Mouse (Mus musculus): ENCODE measurements around the gene Plekhh3. TPM values are rescaled to one million over a fixed set of nuclear protein-coding genes. Genes with fewer than 3 reads are reported as not detected.

The Plekhh3 gene
- polyA plus RNA-seq, 1 experiment from 2014 or later: 23.5 TPM

GRCm38 (mm10) chr11:101174851-101175628, 3.9 kb upstream of the Plekhh3 start, which contains the start of gene Ccr10:
TSS of gene Ccr10 (minus strand) at chr11:101175443.
- no peaks in the 10 kb centered on the region for H3K9me3 ChIP-seq
- H3K4me3 ChIP-seq (replicated peaks): peak within 1 kb of the TSS; percentile 41
- peaks cover 45% of the 10 kb centered on the region for H3K4me1 ChIP-seq
- peaks cover 27% of the 10 kb centered on the region for H3K27me3 ChIP-seq (replicated peaks)
- no peak for ATAC-seq (ENCODE audit: insufficient read depth, low FRiP score, low read depth)
- H3K27ac ChIP-seq: no peak within 1 kb of the TSS
- peak within 1 kb of the TSS; percentile 81 for H3K4me2 ChIP-seq
- H3K36me3 ChIP-seq: no peaks in the 10 kb centered on the region
- no peak within 1 kb of the TSS for H3K9ac ChIP-seq
- WGBS: 20% methylated on average over 14 of the region's 14 CpGs

- Histone ChIP-seq H3K27me3 (replicated peaks) (peaks cover 27% of the 10 kb centered on the region), H3K27ac (no peak overlapping the region), H3K36me3 (no peaks in the 10 kb centered on the region), H3K9me3 (no peaks in the 10 kb centered on the region), H3K9ac (no peak overlapping the region), H3K4me1 (peaks cover 46% of the 10 kb centered on the region), H3K4me3 (replicated peaks) (peak overlapping the region; percentile 41), H3K4me2 (peak overlapping the region; percentile 81)
- no peak for ATAC-seq (ENCODE audit: insufficient read depth, low FRiP score, low read depth)
- WGBS: 31% methylated on average over 9 of the region's 9 CpGs
These were observed 3.2 kb upstream of the Plekhh3 start for GRCm38 (mm10) chr11:101174389-101174745.

DNA sequence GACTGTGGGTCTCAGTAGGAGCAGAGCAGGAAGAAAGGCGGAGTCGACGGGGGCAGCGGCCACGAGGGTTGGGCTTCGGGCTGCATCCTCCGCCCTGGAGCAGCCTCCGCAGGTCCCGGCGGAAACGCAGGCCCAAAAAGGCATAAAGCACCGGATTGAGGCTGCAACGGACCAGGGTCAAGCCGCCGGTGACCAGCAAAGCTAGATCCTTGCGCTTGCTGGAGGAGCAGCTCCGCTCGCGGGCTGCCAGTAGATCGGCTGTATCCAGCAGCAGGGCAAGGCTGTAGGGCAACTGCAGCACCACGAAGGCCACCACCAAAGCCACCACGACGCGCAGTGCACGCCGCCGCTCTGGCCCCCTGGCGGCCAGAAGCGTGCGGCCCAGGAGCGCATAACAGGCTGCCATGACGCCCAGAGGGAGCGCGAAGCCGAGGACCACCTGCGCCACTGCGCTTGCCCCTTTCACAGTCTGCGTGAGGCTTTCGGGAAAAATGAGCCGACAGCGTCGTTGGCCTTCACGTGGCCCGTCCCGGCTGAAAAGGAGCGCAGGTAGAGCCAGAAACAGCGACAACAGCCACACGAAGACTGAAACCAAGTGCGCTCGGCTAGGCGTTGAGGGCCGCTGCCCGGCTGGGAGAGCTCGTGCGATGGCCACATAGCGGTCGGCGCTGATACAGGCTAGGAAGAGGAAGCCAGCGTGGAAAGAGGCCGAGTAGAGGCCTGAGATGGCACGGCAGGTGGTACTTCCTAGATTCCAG, 2.7 kb upstream of the Plekhh3 start:
- 2% methylated on average over 61 of the region's 61 CpGs for WGBS
- ATAC-seq (ENCODE audit: insufficient read depth, low FRiP score, low read depth): peak; percentile 21; the same call in 1 of the 2 replicates
- peak overlapping the region; percentile 87 for H3K27ac ChIP-seq
- peak overlapping the region; percentile 41 for H3K4me3 ChIP-seq (replicated peaks)
- H3K9ac ChIP-seq: peak overlapping the region; percentile 14; the same call in 1 of the 2 replicates
- H3K27me3 ChIP-seq (replicated peaks): peaks cover 26% of the 10 kb centered on the region
- peaks cover 52% of the 10 kb centered on the region for H3K4me1 ChIP-seq
- no peaks in the 10 kb centered on the region for H3K36me3 ChIP-seq
- H3K4me2 ChIP-seq: peak overlapping the region; percentile 81
- no peaks in the 10 kb centered on the region for H3K9me3 ChIP-seq

DNA sequence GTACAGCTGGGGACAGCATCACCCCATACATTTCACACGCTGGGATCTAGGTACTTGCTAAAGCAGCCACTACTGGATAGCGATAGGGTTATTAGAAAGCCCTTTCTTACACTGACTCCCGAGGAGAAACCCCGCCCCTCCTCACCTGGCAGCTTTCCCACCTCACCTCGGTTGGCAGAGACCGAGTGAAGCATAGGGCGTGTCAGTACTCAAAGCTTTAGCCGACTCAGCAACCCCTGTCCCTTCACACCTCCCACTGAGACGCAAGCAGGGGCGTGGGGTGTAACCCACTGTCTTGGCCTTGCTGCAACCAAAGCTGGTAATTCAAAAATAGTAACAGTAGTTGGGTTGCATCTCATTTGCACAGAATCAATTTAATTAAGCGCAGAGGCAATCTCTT, 2.0 kb upstream of the Plekhh3 start:
- Histone ChIP-seq H3K9ac (no peak overlapping the region), H3K27ac (peak overlapping the region; percentile 87), H3K4me1 (peaks cover 57% of the 10 kb centered on the region), H3K27me3 (replicated peaks) (peaks cover 19% of the 10 kb centered on the region), H3K4me2 (peak overlapping the region; percentile 81), H3K36me3 (0 out of 2 replicates have a peak, but pooled peaks cover under 1% of the 10 kb centered on the region), H3K9me3 (no peaks in the 10 kb centered on the region), H3K4me3 (replicated peaks) (peak overlapping the region; percentile 41)
- ATAC-seq (ENCODE audit: insufficient read depth, low FRiP score, low read depth): no peak
- WGBS: 15% methylated on average over 11 of the region's 11 CpGs

GRCm38 (mm10) chr11:101172434-101172815, 1.3 kb upstream of the Plekhh3 start:
- Histone ChIP-seq H3K36me3 (peaks cover 7% of the 10 kb centered on the region), H3K4me2 (peak overlapping the region; percentile 81), H3K4me3 (replicated peaks) (peak overlapping the region; percentile 57), H3K9ac (peak overlapping the region; percentile 44), H3K27ac (peak overlapping the region; percentile 99), H3K27me3 (replicated peaks) (peaks cover 16% of the 10 kb centered on the region), H3K4me1 (peaks cover 57% of the 10 kb centered on the region), H3K9me3 (no peaks in the 10 kb centered on the region)
- no peak for ATAC-seq (ENCODE audit: insufficient read depth, low FRiP score, low read depth)
- 10% methylated on average over 5 of the region's 5 CpGs for WGBS

DNA sequence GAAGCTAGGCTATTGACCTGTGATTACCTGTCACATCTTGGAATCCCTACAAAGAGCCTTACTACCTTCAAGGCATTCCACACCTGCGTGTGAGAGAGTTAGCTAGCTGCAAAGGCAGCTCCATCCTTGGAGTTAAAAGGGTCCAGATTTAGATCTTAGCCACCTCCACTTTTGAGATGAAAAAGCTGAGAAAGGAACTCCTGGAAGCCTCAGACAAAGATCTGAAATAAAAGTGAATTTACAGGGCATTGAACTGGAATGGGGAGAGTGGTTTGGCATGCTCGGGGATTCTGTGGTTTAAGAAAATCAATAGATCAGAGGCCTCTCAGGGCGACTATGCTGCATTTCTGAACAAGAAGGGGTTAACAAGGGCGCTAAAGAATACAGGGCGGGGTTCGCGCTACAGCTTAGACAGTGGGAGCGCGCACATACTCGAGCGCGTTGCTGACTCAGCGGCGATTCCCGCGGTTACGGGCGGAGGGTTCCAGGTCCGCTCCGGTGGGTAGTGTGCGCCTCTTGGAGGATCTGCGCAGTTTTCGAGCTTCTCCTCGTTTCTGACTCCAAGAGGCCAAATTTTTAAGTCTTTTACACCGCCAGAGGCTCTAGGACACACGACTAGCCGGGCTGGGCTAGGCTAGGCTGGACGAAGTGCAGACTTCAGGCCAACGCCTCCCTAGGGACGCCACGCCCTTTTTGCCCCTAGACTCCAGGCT, 726 bp upstream of the Plekhh3 start:
- peaks cover 13% of the 10 kb centered on the region for H3K36me3 ChIP-seq
- under 1% methylated on average over 31 of the region's 31 CpGs for WGBS
- peaks cover 51% of the 10 kb centered on the region for H3K4me1 ChIP-seq
- no peaks in the 10 kb centered on the region for H3K9me3 ChIP-seq
- peak; percentile 47; the same call in 1 of the 2 replicates for ATAC-seq (ENCODE audit: insufficient read depth, low FRiP score, low read depth)
- H3K27ac ChIP-seq: peak overlapping the region; percentile 99
- H3K27me3 ChIP-seq (replicated peaks): peaks cover 11% of the 10 kb centered on the region
- peak overlapping the region; percentile 81 for H3K4me2 ChIP-seq
- H3K9ac ChIP-seq: peak overlapping the region; percentile 44
- peak overlapping the region; percentile 57 for H3K4me3 ChIP-seq (replicated peaks)

DNA sequence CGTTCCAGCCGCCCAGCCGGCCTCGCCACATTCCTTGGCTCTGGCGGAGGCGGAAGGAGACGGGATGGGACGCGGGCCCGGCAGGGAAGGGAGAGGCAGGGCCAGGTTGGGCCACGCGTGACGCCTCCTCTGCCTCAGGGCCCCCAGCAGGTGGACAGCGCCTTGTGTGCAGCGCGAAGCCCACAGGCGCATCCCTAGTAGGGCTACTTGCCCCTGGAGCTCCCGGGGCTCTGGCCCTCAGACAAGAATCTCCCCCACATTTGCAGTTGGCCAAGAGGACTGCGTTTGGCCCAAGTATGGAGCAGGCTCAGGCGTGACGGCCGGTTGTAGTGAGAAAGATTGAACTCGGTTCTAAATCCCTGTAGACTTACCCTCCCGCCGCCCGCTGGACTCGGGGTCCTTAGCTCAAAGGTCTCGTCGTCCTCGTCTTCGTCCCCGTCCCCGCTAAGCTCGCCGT, 769 bp downstream of the Plekhh3 start, which contains the start of gene Cntnap1:
Gene Cntnap1 (plus strand): TSS at position 170 of the 457 bp plus-strand sequence.
- H3K27ac ChIP-seq: peak within 1 kb of the TSS; percentile 88
- peaks cover 45% of the 10 kb centered on the region for H3K4me1 ChIP-seq
- no peaks in the 10 kb centered on the region for H3K9me3 ChIP-seq
- WGBS: under 1% methylated on average over 35 of the region's 35 CpGs
- ATAC-seq (ENCODE audit: insufficient read depth, low FRiP score, low read depth): no peak
- peaks cover 16% of the 10 kb centered on the region; the same call in 1 of the 2 replicates for H3K27me3 ChIP-seq (replicated peaks)
- H3K4me2 ChIP-seq: peak within 1 kb of the TSS; percentile 85
- H3K4me3 ChIP-seq (replicated peaks): peak within 1 kb of the TSS; percentile 66
- H3K9ac ChIP-seq: peak within 1 kb of the TSS; percentile 69
- peaks cover 25% of the 10 kb centered on the region for H3K36me3 ChIP-seq

DNA sequence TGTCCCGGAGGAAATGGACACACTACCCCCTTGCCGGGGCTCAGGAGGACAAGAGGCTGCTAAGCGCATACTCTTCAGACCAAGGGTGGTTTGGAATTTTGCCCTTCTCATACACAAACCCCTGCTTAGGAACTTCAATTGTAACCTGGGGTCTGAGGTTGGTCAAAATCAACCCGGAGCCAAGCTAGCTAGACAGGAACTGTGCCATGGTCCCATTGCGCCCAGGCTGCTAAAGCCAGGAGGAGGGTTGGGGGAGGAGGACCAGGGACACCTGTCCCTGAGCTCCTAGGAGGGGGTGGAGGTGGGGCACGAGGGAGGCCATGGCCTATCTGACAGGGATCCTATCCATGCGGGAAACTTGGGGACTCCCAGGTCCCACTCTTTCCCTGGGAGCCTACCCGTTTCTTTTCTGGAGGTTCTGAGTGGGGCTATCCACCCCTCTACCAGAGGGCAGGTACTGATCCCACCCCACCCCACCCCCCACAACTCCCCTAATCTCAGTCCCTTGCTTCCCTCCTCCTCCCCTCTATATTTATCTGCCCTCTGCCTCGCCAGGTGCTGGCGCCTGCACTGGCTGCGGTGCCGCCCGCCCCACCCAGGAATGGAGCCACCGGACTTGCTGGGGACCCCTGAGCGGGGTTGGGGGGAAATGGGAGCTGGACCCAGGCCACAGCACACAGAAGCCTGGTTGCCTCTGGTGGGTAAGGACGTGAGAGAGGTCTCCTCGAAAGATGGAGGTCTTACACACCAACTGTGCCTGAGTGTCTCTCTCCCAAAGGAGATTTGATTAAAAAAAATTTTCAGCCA, 1.6 kb downstream of the Plekhh3 start:
- Histone ChIP-seq H3K4me2 (peak overlapping the region; percentile 85), H3K9me3 (no peaks in the 10 kb centered on the region), H3K27me3 (replicated peaks) (peaks cover 12% of the 10 kb centered on the region; the same call in 1 of the 2 replicates), H3K36me3 (peaks cover 25% of the 10 kb centered on the region), H3K9ac (peak overlapping the region; percentile 56), H3K4me1 (peaks cover 40% of the 10 kb centered on the region), H3K27ac (peak overlapping the region; percentile 8; the same call in 1 of the 2 replicates), H3K4me3 (replicated peaks) (peak overlapping the region; percentile 66)
- WGBS: 19% methylated on average over 17 of the region's 17 CpGs
- no peak for ATAC-seq (ENCODE audit: insufficient read depth, low FRiP score, low read depth)

DNA sequence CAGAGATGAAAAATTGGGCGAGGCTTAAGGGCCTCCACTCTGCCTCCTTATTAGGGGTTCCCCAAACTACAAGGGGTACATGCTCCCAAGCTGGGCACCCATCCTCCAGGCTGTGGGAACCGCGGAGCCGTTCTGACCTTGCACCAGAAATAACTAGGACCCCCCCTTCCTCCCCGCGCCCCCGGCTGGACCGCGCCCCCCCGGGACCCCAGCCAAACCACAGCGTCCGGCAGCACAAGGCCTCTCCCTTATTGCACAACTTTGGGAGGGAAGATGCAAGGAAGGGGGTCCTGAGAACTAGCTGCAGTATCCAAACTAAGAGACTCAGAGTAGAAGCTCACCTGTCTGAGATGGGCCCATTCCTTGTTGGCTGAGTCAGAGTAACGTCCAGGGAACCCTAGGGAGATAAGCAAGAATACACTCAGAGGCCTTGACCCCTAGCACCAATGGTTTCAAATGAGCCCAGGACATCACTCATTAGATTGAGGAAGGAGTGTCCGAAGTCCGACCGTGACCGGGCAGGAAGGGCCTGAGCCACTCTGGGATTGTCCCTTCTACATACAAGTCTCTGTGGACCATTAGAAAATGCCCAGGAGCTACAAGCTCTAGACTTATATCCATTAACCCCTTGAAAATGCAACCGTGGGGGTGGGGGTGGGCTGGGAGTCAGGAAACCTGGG, 2.7 kb downstream of the Plekhh3 start:
- Histone ChIP-seq H3K27ac (no peak overlapping the region), H3K4me1 (peaks cover 38% of the 10 kb centered on the region)
- no peak for ATAC-seq (ENCODE audit: insufficient read depth, low FRiP score, low read depth)

DNA sequence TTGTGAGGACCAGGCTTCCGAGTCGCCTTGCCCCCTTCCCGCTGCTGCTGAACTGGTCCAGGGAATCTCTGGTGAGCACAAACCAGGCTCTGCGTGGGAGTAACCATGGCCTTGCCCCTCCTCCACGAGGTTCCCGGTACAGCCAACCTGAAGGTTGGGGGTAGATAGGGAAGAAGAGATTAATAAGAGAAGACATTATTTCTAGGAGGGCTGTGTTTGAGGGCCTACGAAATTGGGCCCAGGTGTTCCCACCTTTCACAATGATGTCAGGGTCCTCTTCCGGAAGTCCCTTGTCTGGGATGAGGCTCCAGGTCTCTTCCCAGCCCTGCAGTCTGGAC, 3.2 kb downstream of the Plekhh3 start:
- Histone ChIP-seq H3K9ac (no peak overlapping the region), H3K9me3 (no peaks in the 10 kb centered on the region), H3K4me2 (peak overlapping the region; percentile 85; the same call in 1 of the 2 replicates), H3K27me3 (replicated peaks) (peaks cover 12% of the 10 kb centered on the region; the same call in 1 of the 2 replicates), H3K4me1 (peaks cover 38% of the 10 kb centered on the region), H3K4me3 (replicated peaks) (0 out of 2 replicates have a peak overlapping the region, but pooled peaks have one; percentile 66), H3K27ac (no peak overlapping the region), H3K36me3 (peaks cover 39% of the 10 kb centered on the region)
- 73% methylated on average over 8 of the region's 8 CpGs for WGBS
- ATAC-seq (ENCODE audit: insufficient read depth, low FRiP score, low read depth): no peak

More for the DNA sequence above, 2.7 kb downstream of the Plekhh3 start:
- WGBS: 63% methylated on average over 18 of the region's 18 CpGs
- peak overlapping the region; percentile 66; the same call in 1 of the 2 replicates for H3K4me3 ChIP-seq (replicated peaks)
- H3K9ac ChIP-seq: no peak overlapping the region
- no peaks in the 10 kb centered on the region for H3K9me3 ChIP-seq
- peaks cover 34% of the 10 kb centered on the region for H3K36me3 ChIP-seq
- peak overlapping the region; percentile 85 for H3K4me2 ChIP-seq
- peaks cover 12% of the 10 kb centered on the region; the same call in 1 of the 2 replicates for H3K27me3 ChIP-seq (replicated peaks)
